8 mouse cellular contexts compared by ENCODE assay signal in genomic region chr2:72478176-72478575, GRCm38 (mm10). TPM values are rescaled to one million over a fixed set of nuclear protein-coding genes. Genes with fewer than 3 reads are reported as not detected.
DNase-seq lines count a peak whose midpoint lies in the region; ATAC-seq lines count a peak whose summit lies in the region.
"Had no signal": no experiment of that assay in that cellular context is flagged by ENCODE, and none has a peak within 500 bp of the region (broad histone marks: within the 10 kb centered on the region; RNA-seq: fewer than 3 reads in every experiment).

No protein-coding gene starts in this region.

- H3K27me3 ChIP-seq in neural tube, embryonic 11.5 days (ENCODE audit: control insufficient read depth, insufficient read depth, low read length): no peaks in the 10 kb centered on the region
- no peaks in the 10 kb centered on the region for H3K27me3 ChIP-seq in forebrain, embryonic 16.5 days (replicated peaks; ENCODE audit: control insufficient read depth, insufficient read depth, low read length)
- no peaks in the 10 kb centered on the region for H3K27me3 ChIP-seq in liver, embryonic 13.5 days

- 86% methylated on average over 4 of the region's 4 CpGs for WGBS in neural tube, embryonic 11.5 days
- 22% methylated on average over 4 of the region's 4 CpGs for WGBS in forebrain, embryonic 16.5 days
- WGBS in liver, embryonic 13.5 days (ENCODE audit: insufficient replicate concordance): 77% methylated on average over 4 of the region's 4 CpGs

- H3K4me2 ChIP-seq in neural tube, embryonic 11.5 days (ENCODE audit: low read depth): peak overlapping the region; percentile 77
- H3K4me2 ChIP-seq in forebrain, embryonic 16.5 days (ENCODE audit: low read length): peak overlapping the region; percentile 71
- peak overlapping the region; percentile 86 for H3K4me2 ChIP-seq in liver, embryonic 13.5 days

- peaks cover 13% of the 10 kb centered on the region for H3K4me1 ChIP-seq in neural tube, embryonic 11.5 days (ENCODE audit: control insufficient read depth, insufficient read depth, low read length)
- peaks cover 40% of the 10 kb centered on the region for H3K4me1 ChIP-seq in forebrain, embryonic 16.5 days (replicated peaks; ENCODE audit: control insufficient read depth, insufficient read depth, low read length)
- peaks cover 57% of the 10 kb centered on the region for H3K4me1 ChIP-seq in liver, embryonic 13.5 days (replicated peaks)

- H3K36me3 ChIP-seq in neural tube, embryonic 11.5 days (ENCODE audit: control insufficient read depth, insufficient read depth, low read length): peaks cover 8% of the 10 kb centered on the region; the same call in 1 of the 2 replicates
- 0 out of 2 replicates have a peak, but pooled peaks cover 3% of the 10 kb centered on the region for H3K36me3 ChIP-seq in forebrain, embryonic 16.5 days (ENCODE audit: control insufficient read depth, insufficient read depth)
- H3K36me3 ChIP-seq in liver, embryonic 13.5 days: peaks cover 46% of the 10 kb centered on the region

- H3K4me3 ChIP-seq in neural tube, embryonic 11.5 days (ENCODE audit: low read depth, low read length): peak overlapping the region; percentile 90
- H3K4me3 ChIP-seq in forebrain, embryonic 16.5 days (replicated peaks; ENCODE audit: low read length): peak overlapping the region; percentile 81
- H3K4me3 ChIP-seq in liver, embryonic 13.5 days (replicated peaks): peak overlapping the region; percentile 88

- no peak overlapping the region for H3K9ac ChIP-seq in neural tube, embryonic 11.5 days (ENCODE audit: low read length)
- peak overlapping the region; percentile 0; the same call in 1 of the 2 replicates for H3K9ac ChIP-seq in forebrain, embryonic 16.5 days (replicated peaks; ENCODE audit: low read depth, low read length)
- peak overlapping the region; percentile 90 for H3K9ac ChIP-seq in liver, embryonic 13.5 days

- ATAC-seq in neural tube, embryonic 11.5 days (ENCODE audit: insufficient read depth, low FRiP score, low TSS enrichment): no peak
- ATAC-seq in forebrain, embryonic 16.5 days: peak; percentile 58
- no peak for ATAC-seq in liver, embryonic 13.5 days (ENCODE audit: low read depth)
- ATAC-seq: activated CD4-positive, CD25-positive, alpha-beta regulatory T cell, adult 4 months had no signal

- no peak for DNase-seq in neural tube, embryonic 11.5 days (ENCODE audit: low spot score)
- DNase-seq in neural tube, embryonic 10.5 days (ENCODE audit: extremely low spot score, low spot score): no peak
- DNase-seq in liver, embryonic 13.5 days: no peak
- no peak for DNase-seq in T-cell, adult 2 months (ENCODE audit: low spot score)
- DNase-seq in right cerebral cortex, postnatal 14 days: no peak
- DNase-seq in adrenal gland, postnatal 36 days: no peak

- no peaks in the 10 kb centered on the region for H3K9me3 ChIP-seq in neural tube, embryonic 11.5 days (ENCODE audit: control insufficient read depth, low read length)
- H3K9me3 ChIP-seq in forebrain, embryonic 16.5 days (ENCODE audit: control insufficient read depth, low read length): no peaks in the 10 kb centered on the region
- H3K9me3 ChIP-seq in liver, embryonic 13.5 days (replicated peaks): no peaks in the 10 kb centered on the region

- H3K27ac ChIP-seq in neural tube, embryonic 11.5 days (ENCODE audit: low read depth, low read length): no peak overlapping the region
- peak overlapping the region; percentile 62 for H3K27ac ChIP-seq in forebrain, embryonic 16.5 days (ENCODE audit: low read length)
- H3K27ac ChIP-seq in liver, embryonic 13.5 days: no peak overlapping the region

RNA-seq across cellular contexts. Expression of gene Cdca7, which starts 2.2 kb away (rescaled TPM):
- polyA plus RNA-seq in neural tube, embryonic 11.5 days (2014; fragmentation: Nextera tagmentation; extraction: Ambion mirVana): 164 and 178 TPM in 2 replicates
- polyA plus RNA-seq in forebrain, embryonic 16.5 days (2015; fragmentation: Nextera tagmentation; extraction: Ambion mirVana): 98.8 and 109 TPM in 2 replicates
- 71.1 and 83.7 TPM in 2 replicates for polyA plus RNA-seq in liver, embryonic 13.5 days (2015; fragmentation: Nextera tagmentation; extraction: Ambion mirVana)
- total RNA-seq in adrenal gland, postnatal 36 days (2021): 1 to 10 TPM; 3.6 to 4.3 TPM
